Mouse (Mus musculus) thymus, adult 2 months (tissue): ENCODE results near the gene Bbs9. TPM values are rescaled to one million over a fixed set of nuclear protein-coding genes. Genes with fewer than 3 reads are reported as not detected.

ENCODE experiments used
- DNase-seq: peaks from one replicate; pipeline ENCODE4 v3.0.0; 2021
- H3K27ac ChIP-seq: fragments of 200-500 bp; 2 replicates; pipeline ENCODE4 v1.5.1; 2012; ENCODE audit warnings: low read length, control low read depth; ENCODE audit not compliant: control insufficient read depth, insufficient read depth
- H3K27me3 ChIP-seq: fragments of 200-500 bp; 2 replicates; pipeline ENCODE4 v1.6.1; 2012; ENCODE audit warnings: mild to moderate bottlenecking, low read length, moderate library complexity, mixed read lengths; ENCODE audit not compliant: control insufficient read depth, insufficient read depth
- H3K36me3 ChIP-seq: fragments of 200-500 bp; 2 replicates; pipeline ENCODE4 v1.6.1; 2012; ENCODE audit warnings: mild to moderate bottlenecking, low read length, moderate library complexity; ENCODE audit not compliant: control insufficient read depth, insufficient read depth
- H3K4me1 ChIP-seq: fragments of 200-500 bp; replicated peaks from 2 replicates; pipeline ENCODE4 v1.6.1; 2012; ENCODE audit warnings: low read length; ENCODE audit not compliant: control insufficient read depth, insufficient read depth
- H3K4me3 ChIP-seq: fragments of 200-500 bp; 2 replicates; pipeline ENCODE4 v1.5.1; 2012; ENCODE audit warnings: mild to moderate bottlenecking, low read length, control low read depth, moderate library complexity; ENCODE audit not compliant: control insufficient read depth, insufficient read depth
- CTCF ChIP-seq: fragments of 200-500 bp; IDR thresholded peaks from 2 replicates; pipeline ENCODE4 v1.5.1; 2012; ENCODE audit warnings: mild to moderate bottlenecking, control low read depth, low read length, moderate library complexity, borderline replicate concordance; ENCODE audit not compliant: control insufficient read depth, poor library complexity, insufficient read depth; ENCODE audit errors: extremely low read depth
- POLR2A ChIP-seq: fragments of 200-500 bp; IDR thresholded peaks from 2 replicates; pipeline ENCODE4 v1.6.1; 2012; ENCODE audit warnings: mild to moderate bottlenecking, low read length, control low read depth, moderate library complexity; ENCODE audit not compliant: control insufficient read depth, poor library complexity, insufficient read depth; ENCODE audit errors: extremely low read depth
- WGBS: fragments of 180-500 bp; shearing (Covaris S2); methylation state at CpG from one replicate; pipeline ENCODE4 v1.1.7; 2018; 5-methylcytosine and 5-hydroxymethylcytosine counted together
- polyA plus RNA-seq: library from polyadenylated mRNA; depleted of rRNA; stranded (reverse); fragments of >200 nt; gene quantifications from 2 replicates; pipeline ENCODE4 v1.2.3, GENCODE M21; 2012

The Bbs9 gene
- polyA plus RNA-seq, 1 experiment = 21.4 TPM

GRCm38 (mm10) chr9:22672937-22673336 is 197.4 kb downstream of the Bbs9 start:
- TF ChIP-seq POLR2A = no peak
- TF ChIP-seq CTCF = no peak
- no peaks in the 10 kb centered on the region for H3K4me1 ChIP-seq
- H3K4me3 ChIP-seq = no peak overlapping the region
- WGBS = 24% methylated on average over 2 of the region's 2 CpGs
- H3K36me3 ChIP-seq = no peaks in the 10 kb centered on the region
- H3K27me3 ChIP-seq = no peaks in the 10 kb centered on the region
- no peak for DNase-seq
- H3K27ac ChIP-seq = no peak overlapping the region

DNA sequence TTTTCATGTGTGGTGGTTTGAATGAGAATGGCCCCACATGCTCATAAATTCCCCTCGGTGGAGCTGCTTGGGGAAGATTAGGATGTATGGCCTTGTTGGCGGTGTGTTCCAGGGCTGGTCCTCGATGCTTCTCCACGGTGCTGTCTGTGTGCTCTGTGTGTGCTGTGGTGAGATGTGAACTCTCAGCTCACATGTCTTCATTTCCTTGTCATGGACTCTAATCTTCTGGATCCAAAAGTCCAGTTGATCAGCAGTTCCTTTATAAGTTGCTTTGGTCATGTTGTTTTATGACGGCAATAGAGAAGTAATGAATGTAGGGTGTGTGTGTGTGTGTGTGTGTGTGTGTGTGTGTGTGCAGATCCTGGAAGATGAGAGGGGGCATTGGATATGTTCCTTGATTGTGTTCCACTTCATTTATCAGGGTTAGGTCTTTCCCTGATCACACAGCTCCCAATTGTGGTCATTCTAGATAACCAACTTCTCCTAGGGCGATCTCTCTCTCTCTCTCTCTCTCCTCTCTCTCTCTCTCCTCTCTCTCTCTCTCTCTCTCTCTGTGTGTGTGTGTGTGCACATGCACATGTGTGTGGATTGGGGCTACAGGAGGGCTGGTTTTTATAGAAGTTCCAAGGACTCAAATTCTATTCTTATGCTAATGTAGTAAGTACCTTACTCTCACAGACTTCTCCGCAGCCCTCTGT is 201.8 kb downstream of the Bbs9 start:
- DNase-seq = no peak

DNA sequence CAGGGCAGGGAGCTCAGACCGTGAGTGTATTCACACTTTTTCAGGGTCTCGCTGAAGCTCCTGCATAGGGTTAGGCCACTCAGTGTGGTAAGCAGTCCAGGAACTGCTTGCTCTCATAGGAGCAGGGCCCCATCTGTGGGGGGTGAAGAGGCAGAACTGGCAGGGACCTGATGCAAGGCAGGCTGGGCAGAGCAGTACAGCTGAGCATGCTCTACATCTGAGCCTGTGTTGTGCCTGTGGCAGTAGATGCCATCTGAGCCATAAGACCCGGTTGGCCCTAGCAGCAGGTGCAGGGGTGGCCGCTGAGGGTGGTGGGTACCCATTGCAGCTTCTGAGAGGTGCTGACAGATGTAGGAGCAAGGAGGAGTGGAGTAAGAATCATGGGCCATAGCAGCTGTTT is 202.5 kb downstream of the Bbs9 start:
- no peak overlapping the region for H3K4me3 ChIP-seq

More for the DNA sequence above, 201.8 kb downstream of the Bbs9 start:
- H3K4me1 ChIP-seq = no peaks in the 10 kb centered on the region
- no peaks in the 10 kb centered on the region for H3K36me3 ChIP-seq
- no peaks in the 10 kb centered on the region for H3K27me3 ChIP-seq
- WGBS = 98% methylated on average over 7 of the region's 7 CpGs
- TF ChIP-seq CTCF (no peak), POLR2A (no peak)
- H3K4me3 ChIP-seq = no peak overlapping the region
- H3K27ac ChIP-seq = no peak overlapping the region

DNA sequence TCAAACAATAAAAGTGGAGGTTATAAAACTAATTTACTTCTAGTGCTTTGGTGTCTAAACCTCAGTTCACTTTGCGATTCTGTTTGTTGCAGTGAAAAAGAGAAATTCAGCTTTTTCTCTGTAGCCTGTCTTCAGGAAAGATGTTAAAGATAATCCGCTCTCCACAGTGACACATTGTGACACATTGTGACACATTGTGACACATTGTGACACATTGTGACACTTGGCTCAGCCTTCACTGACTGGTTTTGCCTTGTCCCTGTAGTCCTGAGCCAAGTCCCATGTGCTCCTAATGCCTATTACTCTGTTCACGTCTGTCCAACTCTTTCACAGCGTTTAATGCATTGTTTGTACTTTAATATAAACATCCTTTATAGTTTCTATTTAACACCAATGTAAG is 203.0 kb downstream of the Bbs9 start:
- no peak overlapping the region for H3K4me3 ChIP-seq
- no peaks in the 10 kb centered on the region for H3K36me3 ChIP-seq
- 96% methylated on average over 4 of the region's 4 CpGs for WGBS
- H3K27me3 ChIP-seq = no peaks in the 10 kb centered on the region
- DNase-seq = no peak
- TF ChIP-seq POLR2A (no peak), CTCF (no peak)
- H3K27ac ChIP-seq = no peak overlapping the region
- no peaks in the 10 kb centered on the region for H3K4me1 ChIP-seq

More for the DNA sequence above, 202.5 kb downstream of the Bbs9 start:
- WGBS = 91% methylated on average over 4 of the region's 4 CpGs
- H3K27me3 ChIP-seq = no peaks in the 10 kb centered on the region
- no peak for TF ChIP-seq POLR2A
- TF ChIP-seq CTCF = no peak
- DNase-seq = no peak
- no peak overlapping the region for H3K27ac ChIP-seq
- H3K4me1 ChIP-seq = no peaks in the 10 kb centered on the region
- H3K36me3 ChIP-seq = no peaks in the 10 kb centered on the region

GRCm38 (mm10) chr9:22679485-22679884 is 204.0 kb downstream of the Bbs9 start:
- DNase-seq = no peak
- no peaks in the 10 kb centered on the region for H3K36me3 ChIP-seq
- no peak overlapping the region for H3K4me3 ChIP-seq
- WGBS = 90% methylated on average over 4 of the region's 4 CpGs
- no peaks in the 10 kb centered on the region for H3K4me1 ChIP-seq
- no peaks in the 10 kb centered on the region for H3K27me3 ChIP-seq
- TF ChIP-seq CTCF = no peak
- TF ChIP-seq POLR2A = no peak
- H3K27ac ChIP-seq = no peak overlapping the region

- TF ChIP-seq CTCF (no peak), POLR2A (no peak)
- no peak for DNase-seq
- WGBS = 92% methylated on average over 12 of the region's 12 CpGs
These were observed 204.5 kb downstream of the Bbs9 start for GRCm38 (mm10) chr9:22680031-22680430.

DNA sequence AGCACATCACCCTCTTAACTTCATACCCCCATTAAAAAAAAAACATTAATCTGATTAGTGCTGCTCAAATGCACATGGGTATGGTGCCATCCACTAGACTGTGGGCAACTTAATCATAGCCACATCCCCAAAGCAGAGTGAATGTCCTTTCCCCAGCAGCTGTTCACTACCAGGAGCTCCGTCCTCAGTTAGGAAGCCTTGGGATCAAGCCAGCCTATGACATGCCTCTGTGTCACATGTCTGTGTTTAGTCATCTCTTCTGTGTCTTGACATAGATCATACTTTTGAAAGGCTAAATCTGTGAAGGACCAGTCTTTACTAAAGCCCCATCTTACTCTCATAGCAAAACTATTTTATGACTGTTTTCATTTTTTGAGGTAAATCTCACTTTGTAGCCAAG is 205.0 kb downstream of the Bbs9 start:
- Histone ChIP-seq H3K4me3 (no peak overlapping the region), H3K4me1 (no peaks in the 10 kb centered on the region), H3K27ac (no peak overlapping the region), H3K36me3 (no peaks in the 10 kb centered on the region), H3K27me3 (no peaks in the 10 kb centered on the region)
- no peak for DNase-seq
- TF ChIP-seq CTCF (no peak), POLR2A (no peak)
- 95% methylated on average over 1 of the region's 1 CpGs for WGBS

More at GRCm38 (mm10) chr9:22680031-22680430, 204.5 kb downstream of the Bbs9 start:
- no peak overlapping the region for H3K4me3 ChIP-seq
- H3K36me3 ChIP-seq = no peaks in the 10 kb centered on the region
- no peaks in the 10 kb centered on the region for H3K27me3 ChIP-seq
- no peaks in the 10 kb centered on the region for H3K4me1 ChIP-seq
- H3K27ac ChIP-seq = no peak overlapping the region
